Mouse (Mus musculus) megakaryocyte, embryonic 14.5 days (primary cell): ENCODE data around the gene Ahnak2.

ENCODE experiments used
- FLI1 ChIP-seq: IDR thresholded peaks from 2 replicates; pipeline ENCODE4 v1.6.1; 2012; ENCODE audit warnings: low read length, inconsistent platforms, mixed read lengths
- GATA1 ChIP-seq: IDR thresholded peaks from 3 replicates; pipeline ENCODE4 v1.6.1; 2012; ENCODE audit warnings: mixed read lengths, low read length, inconsistent platforms, borderline replicate concordance

GRCm38 (mm10) chr12:112746461-112746807, 56.0 kb downstream of the Ahnak2 start:
- no peak for TF ChIP-seq GATA1
- no peak for TF ChIP-seq FLI1
